Mouse (Mus musculus): Measurements from ENCODE around the gene Golph3l. TPM values are rescaled to one million over a fixed set of nuclear protein-coding genes. Genes with fewer than 3 reads are reported as not detected.

Gene Golph3l
- total RNA-seq, 1 experiment, result 16.2 TPM

DNA sequence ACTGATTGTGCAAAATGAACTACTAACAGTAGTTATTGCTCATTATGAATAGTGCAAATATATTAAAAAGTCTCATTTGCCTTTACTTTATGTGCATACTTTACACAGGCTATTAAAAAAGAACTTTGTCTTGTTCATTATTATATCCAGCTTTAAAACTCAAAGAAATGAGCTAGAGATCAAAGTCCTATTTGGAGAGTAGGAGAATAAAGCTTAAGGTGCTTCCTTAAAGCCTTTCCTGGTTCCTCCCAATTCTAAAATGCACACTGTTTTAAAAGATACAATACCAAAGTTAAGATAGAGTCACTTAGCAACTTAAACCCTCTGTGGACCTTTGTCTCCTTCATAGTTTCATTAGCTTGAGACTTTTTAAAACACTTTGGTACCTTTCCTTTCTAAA lies 10.0 kb downstream of the Golph3l start:
- Histone ChIP-seq H3K9ac (ENCODE audit: insufficient read depth, low read depth, low read length, poor library complexity, severe bottlenecking) (no peak overlapping the region), H3K9me3 (ENCODE audit: control insufficient read depth, insufficient read depth, low read depth, low read length) (no peaks in the 10 kb centered on the region), H3K4me3 (ENCODE audit: insufficient read depth in 1 of 2, low read depth in 1 of 2, low read length in 2 of 2, poor library complexity in 1 of 2, severe bottlenecking in 1 of 2) (no peak overlapping the region), H3K27ac (ENCODE audit: insufficient read depth, low read depth, low read length, poor library complexity, severe bottlenecking) (no peak overlapping the region), H3K4me1 (ENCODE audit: control insufficient read depth in 2 of 2, insufficient read depth in 2 of 2, low read length in 2 of 2, poor library complexity in 1 of 2) (no peaks in the 10 kb centered on the region), H3K36me3 (ENCODE audit: control insufficient read depth, insufficient read depth, low read length, poor library complexity, severe bottlenecking) (no peaks in the 10 kb centered on the region)
- no peak for DNase-seq (ENCODE audit: low read depth, low spot score)
- no peak for TF ChIP-seq ZC3H11A (IDR thresholded peaks at IDR 0.05; ENCODE audit: borderline replicate concordance, low read depth, low read length)
- TF ChIP-seq ZNF384 (IDR thresholded peaks at IDR 0.05; ENCODE audit: low read depth, low read length), result no peak
- TF ChIP-seq MAFK (IDR thresholded peaks at IDR 0.05; ENCODE audit: insufficient read depth, low read depth, low read length), result no peak
- no peak for TF ChIP-seq HCFC1 (IDR thresholded peaks at IDR 0.05; ENCODE audit: borderline replicate concordance, insufficient read depth, low read length)
- TF ChIP-seq CHD2 (IDR thresholded peaks at IDR 0.05; ENCODE audit: low read depth, low read length), result no peak
- in situ Hi-C loops (cut with MboI; ENCODE audit: low sequenced_read_pairs in 2 of 2, unreplicated experiment in 2 of 2), result no loop called here

GRCm38 (mm10) chr3:95601287-95601686 lies 12.6 kb downstream of the Golph3l start:
- H3K36me3 ChIP-seq (ENCODE audit: control insufficient read depth, insufficient read depth, low read length, poor library complexity, severe bottlenecking), result no peaks in the 10 kb centered on the region
- H3K9me3 ChIP-seq (ENCODE audit: control insufficient read depth, insufficient read depth, low read depth, low read length), result no peaks in the 10 kb centered on the region
- DNase-seq (ENCODE audit: low read depth, low spot score), result no peak

DNA sequence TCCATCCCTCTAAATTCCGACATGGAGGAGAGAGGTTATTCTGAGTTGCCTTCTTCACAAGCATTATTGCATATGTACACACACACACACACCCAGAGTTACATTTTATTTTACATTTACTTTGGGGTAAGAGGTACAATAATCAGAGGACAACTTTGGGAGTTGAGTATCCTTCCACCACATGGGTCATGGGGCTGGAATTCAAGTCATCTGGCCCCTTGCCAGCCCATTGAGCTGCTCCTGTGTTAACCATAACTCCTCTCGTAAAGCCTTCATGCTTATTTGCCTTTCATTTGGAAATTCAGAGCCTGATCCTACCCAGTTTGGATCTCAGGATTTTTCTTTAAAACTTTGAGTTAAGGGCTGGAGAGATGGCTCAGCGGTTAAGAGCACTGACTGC lies 17.4 kb downstream of the Golph3l start:
- no peak overlapping the region for H3K27ac ChIP-seq (ENCODE audit: insufficient read depth, low read depth, low read length, poor library complexity, severe bottlenecking)
- H3K4me3 ChIP-seq (ENCODE audit: insufficient read depth in 1 of 2, low read depth in 1 of 2, low read length in 2 of 2, poor library complexity in 1 of 2, severe bottlenecking in 1 of 2), result no peak overlapping the region
- TF ChIP-seq MAFK (IDR thresholded peaks at IDR 0.05; ENCODE audit: insufficient read depth, low read depth, low read length) (no peak), ZNF384 (IDR thresholded peaks at IDR 0.05; ENCODE audit: low read depth, low read length) (no peak), ZC3H11A (IDR thresholded peaks at IDR 0.05; ENCODE audit: borderline replicate concordance, low read depth, low read length) (no peak), CHD2 (IDR thresholded peaks at IDR 0.05; ENCODE audit: low read depth, low read length) (no peak), HCFC1 (IDR thresholded peaks at IDR 0.05; ENCODE audit: borderline replicate concordance, insufficient read depth, low read length) (no peak)
- in situ Hi-C loops (cut with MboI; ENCODE audit: low sequenced_read_pairs in 2 of 2, unreplicated experiment in 2 of 2), result no loop called here
- H3K9me3 ChIP-seq (ENCODE audit: control insufficient read depth, insufficient read depth, low read depth, low read length), result no peaks in the 10 kb centered on the region
- peaks cover 6% of the 10 kb centered on the region for H3K36me3 ChIP-seq (ENCODE audit: control insufficient read depth, insufficient read depth, low read length, poor library complexity, severe bottlenecking)
- H3K9ac ChIP-seq (ENCODE audit: insufficient read depth, low read depth, low read length, poor library complexity, severe bottlenecking), result no peak overlapping the region
- DNase-seq (ENCODE audit: low read depth, low spot score), result no peak
- no peaks in the 10 kb centered on the region for H3K4me1 ChIP-seq (ENCODE audit: control insufficient read depth in 2 of 2, insufficient read depth in 2 of 2, low read length in 2 of 2, poor library complexity in 1 of 2)

More at GRCm38 (mm10) chr3:95601287-95601686, 12.6 kb downstream of the Golph3l start:
- Histone ChIP-seq H3K9ac (ENCODE audit: insufficient read depth, low read depth, low read length, poor library complexity, severe bottlenecking) (no peak overlapping the region), H3K27ac (ENCODE audit: insufficient read depth, low read depth, low read length, poor library complexity, severe bottlenecking) (no peak overlapping the region), H3K4me1 (ENCODE audit: control insufficient read depth in 2 of 2, insufficient read depth in 2 of 2, low read length in 2 of 2, poor library complexity in 1 of 2) (no peaks in the 10 kb centered on the region), H3K4me3 (ENCODE audit: insufficient read depth in 1 of 2, low read depth in 1 of 2, low read length in 2 of 2, poor library complexity in 1 of 2, severe bottlenecking in 1 of 2) (no peak overlapping the region)
- in situ Hi-C loops (cut with MboI; ENCODE audit: low sequenced_read_pairs in 2 of 2, unreplicated experiment in 2 of 2), result no loop called here
- TF ChIP-seq HCFC1 (IDR thresholded peaks at IDR 0.05; ENCODE audit: borderline replicate concordance, insufficient read depth, low read length) (no peak), ZC3H11A (IDR thresholded peaks at IDR 0.05; ENCODE audit: borderline replicate concordance, low read depth, low read length) (no peak), ZNF384 (IDR thresholded peaks at IDR 0.05; ENCODE audit: low read depth, low read length) (no peak), CHD2 (IDR thresholded peaks at IDR 0.05; ENCODE audit: low read depth, low read length) (no peak), MAFK (IDR thresholded peaks at IDR 0.05; ENCODE audit: insufficient read depth, low read depth, low read length) (no peak)

GRCm38 (mm10) chr3:95609195-95609594 lies 20.5 kb downstream of the Golph3l start:
- no peak for DNase-seq (ENCODE audit: low read depth, low spot score)
- Histone ChIP-seq H3K27ac (ENCODE audit: insufficient read depth, low read depth, low read length, poor library complexity, severe bottlenecking) (no peak overlapping the region), H3K4me1 (ENCODE audit: control insufficient read depth in 2 of 2, insufficient read depth in 2 of 2, low read length in 2 of 2, poor library complexity in 1 of 2) (no peaks in the 10 kb centered on the region), H3K4me3 (ENCODE audit: insufficient read depth in 1 of 2, low read depth in 1 of 2, low read length in 2 of 2, poor library complexity in 1 of 2, severe bottlenecking in 1 of 2) (no peak overlapping the region), H3K9ac (ENCODE audit: insufficient read depth, low read depth, low read length, poor library complexity, severe bottlenecking) (no peak overlapping the region), H3K9me3 (ENCODE audit: control insufficient read depth, insufficient read depth, low read depth, low read length) (no peaks in the 10 kb centered on the region), H3K36me3 (ENCODE audit: control insufficient read depth, insufficient read depth, low read length, poor library complexity, severe bottlenecking) (peaks cover 6% of the 10 kb centered on the region)
- no peak for TF ChIP-seq MAFK (IDR thresholded peaks at IDR 0.05; ENCODE audit: insufficient read depth, low read depth, low read length)
- TF ChIP-seq HCFC1 (IDR thresholded peaks at IDR 0.05; ENCODE audit: borderline replicate concordance, insufficient read depth, low read length), result no peak
- TF ChIP-seq CHD2 (IDR thresholded peaks at IDR 0.05; ENCODE audit: low read depth, low read length), result no peak
- no peak for TF ChIP-seq ZNF384 (IDR thresholded peaks at IDR 0.05; ENCODE audit: low read depth, low read length)
- TF ChIP-seq ZC3H11A (IDR thresholded peaks at IDR 0.05; ENCODE audit: borderline replicate concordance, low read depth, low read length), result no peak
- in situ Hi-C loops (cut with MboI; ENCODE audit: low sequenced_read_pairs in 2 of 2, unreplicated experiment in 2 of 2), result no loop called here

GRCm38 (mm10) chr3:95613996-95614395 lies 25.3 kb downstream of the Golph3l start:
- no peaks in the 10 kb centered on the region for H3K9me3 ChIP-seq (ENCODE audit: control insufficient read depth, insufficient read depth, low read depth, low read length)
- TF ChIP-seq HCFC1 (IDR thresholded peaks at IDR 0.05; ENCODE audit: borderline replicate concordance, insufficient read depth, low read length) (no peak), ZC3H11A (IDR thresholded peaks at IDR 0.05; ENCODE audit: borderline replicate concordance, low read depth, low read length) (no peak), MAFK (IDR thresholded peaks at IDR 0.05; ENCODE audit: insufficient read depth, low read depth, low read length) (no peak), CHD2 (IDR thresholded peaks at IDR 0.05; ENCODE audit: low read depth, low read length) (no peak), ZNF384 (IDR thresholded peaks at IDR 0.05; ENCODE audit: low read depth, low read length) (no peak)
- H3K27ac ChIP-seq (ENCODE audit: insufficient read depth, low read depth, low read length, poor library complexity, severe bottlenecking), result no peak overlapping the region
- no peaks in the 10 kb centered on the region for H3K4me1 ChIP-seq (ENCODE audit: control insufficient read depth in 2 of 2, insufficient read depth in 2 of 2, low read length in 2 of 2, poor library complexity in 1 of 2)
- H3K9ac ChIP-seq (ENCODE audit: insufficient read depth, low read depth, low read length, poor library complexity, severe bottlenecking), result no peak overlapping the region
- no peak overlapping the region for H3K4me3 ChIP-seq (ENCODE audit: insufficient read depth in 1 of 2, low read depth in 1 of 2, low read length in 2 of 2, poor library complexity in 1 of 2, severe bottlenecking in 1 of 2)
- peaks cover 13% of the 10 kb centered on the region for H3K36me3 ChIP-seq (ENCODE audit: control insufficient read depth, insufficient read depth, low read length, poor library complexity, severe bottlenecking)
- in situ Hi-C loops (cut with MboI; ENCODE audit: low sequenced_read_pairs in 2 of 2, unreplicated experiment in 2 of 2), result no loop called here
- DNase-seq (ENCODE audit: low read depth, low spot score), result no peak

Measured in ES-E14 (cell line).